Mouse (Mus musculus): Measurements from ENCODE around the gene Cenpf. TPM values are rescaled to one million over a fixed set of nuclear protein-coding genes. Genes with fewer than 3 reads are reported as not detected.

Gene Cenpf
- 1 to 10 TPM; 3.0 to 4.0 TPM for total RNA-seq (2021)
- long read RNA-seq, experiment 1, partial matches to known transcripts, result 0 of 6 reads
- long read RNA-seq, experiment 1, other reads (novel, unspliced or antisense), result 6 of 6 reads
- long read RNA-seq, experiment 2, full-length matches to known transcripts, result 1 of 15 reads
- long read RNA-seq, experiment 2, partial matches to known transcripts, result 0 of 15 reads
- long read RNA-seq, experiment 2, other reads (novel, unspliced or antisense), result 14 of 15 reads

DNA sequence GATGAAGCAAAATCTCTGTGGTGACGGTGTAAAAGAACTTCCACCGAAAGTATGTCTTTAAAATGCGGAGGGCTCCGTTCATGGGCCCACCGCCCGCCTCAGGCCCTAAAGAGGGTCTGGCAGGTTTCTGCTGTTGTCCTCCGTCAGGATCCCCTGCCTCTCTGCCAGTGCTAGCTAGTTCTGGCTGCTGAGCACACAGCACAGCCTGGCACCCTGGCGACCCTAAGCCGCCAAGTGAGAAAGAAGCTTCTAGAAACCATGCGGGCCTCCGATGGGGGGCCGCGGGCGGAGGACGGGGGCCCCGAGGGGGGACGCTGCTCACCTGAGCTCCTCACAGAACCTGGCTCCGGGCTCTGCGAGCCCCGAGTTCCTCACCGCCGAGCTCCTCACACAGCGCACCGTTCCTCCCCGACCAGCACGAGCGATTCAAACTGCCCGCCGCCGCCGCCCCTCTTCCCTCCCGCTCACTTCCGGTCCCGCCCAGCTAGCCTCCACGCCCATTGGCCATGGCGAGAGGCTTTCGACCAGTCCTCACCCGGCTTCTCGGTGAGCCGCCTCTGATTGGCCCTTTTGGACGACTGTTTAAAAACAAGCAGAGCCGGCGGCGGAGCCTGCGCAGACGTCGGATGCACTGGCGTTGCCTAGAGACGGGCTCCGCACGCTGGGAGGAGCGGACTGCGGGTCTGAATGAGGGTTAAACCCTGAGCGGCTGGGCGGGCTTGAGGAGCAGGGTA is at the start of gene Cenpf:
TSS of gene Cenpf (minus strand) at position 433 of the 734 bp plus-strand sequence.
- DNase-seq (ENCODE audit: low spot score in 2 of 2), result peak; percentile 92 to 98

DNA sequence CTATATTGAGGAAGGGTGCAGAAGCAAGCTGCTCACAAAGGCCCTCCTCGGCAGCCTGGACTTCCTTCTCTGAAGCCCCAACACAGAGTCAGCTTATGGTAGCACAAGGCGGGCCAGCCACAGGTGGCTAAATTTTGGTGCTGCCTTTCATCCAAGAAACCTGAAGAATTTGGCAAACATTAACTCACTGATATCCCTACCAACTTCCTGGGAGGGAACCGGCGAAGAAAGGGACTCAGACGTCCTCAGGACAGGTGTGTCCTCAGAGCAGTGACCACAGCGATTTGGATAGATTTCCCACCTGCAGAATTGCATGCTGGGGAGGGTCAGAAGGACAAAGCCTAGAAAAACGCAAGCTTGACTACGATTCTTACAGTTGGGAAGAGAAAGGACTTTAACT is 44.3 kb upstream of the Cenpf start:
- no peak for DNase-seq (ENCODE audit: low spot score in 2 of 2)

DNA sequence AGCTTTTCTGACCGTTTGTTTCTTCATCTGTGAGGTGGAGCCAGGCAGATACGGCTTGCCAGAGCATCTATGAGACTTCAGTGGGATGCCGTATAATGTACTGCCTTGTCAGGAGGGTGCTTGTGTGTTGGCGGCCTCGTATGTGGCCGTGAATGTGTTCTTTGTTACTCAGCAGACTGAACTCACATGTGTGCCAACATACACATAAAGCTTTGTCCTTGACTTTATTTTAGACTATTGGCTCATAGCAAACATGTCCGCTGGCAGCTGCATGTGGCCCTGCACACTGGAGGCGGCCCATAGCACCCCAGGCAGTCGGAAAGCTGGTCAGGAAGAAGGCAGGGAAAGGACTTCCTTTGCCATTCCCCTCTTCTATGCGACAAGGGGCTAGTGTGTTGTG is 43.8 kb upstream of the Cenpf start:
- no peak for DNase-seq (ENCODE audit: low spot score in 2 of 2)

DNA sequence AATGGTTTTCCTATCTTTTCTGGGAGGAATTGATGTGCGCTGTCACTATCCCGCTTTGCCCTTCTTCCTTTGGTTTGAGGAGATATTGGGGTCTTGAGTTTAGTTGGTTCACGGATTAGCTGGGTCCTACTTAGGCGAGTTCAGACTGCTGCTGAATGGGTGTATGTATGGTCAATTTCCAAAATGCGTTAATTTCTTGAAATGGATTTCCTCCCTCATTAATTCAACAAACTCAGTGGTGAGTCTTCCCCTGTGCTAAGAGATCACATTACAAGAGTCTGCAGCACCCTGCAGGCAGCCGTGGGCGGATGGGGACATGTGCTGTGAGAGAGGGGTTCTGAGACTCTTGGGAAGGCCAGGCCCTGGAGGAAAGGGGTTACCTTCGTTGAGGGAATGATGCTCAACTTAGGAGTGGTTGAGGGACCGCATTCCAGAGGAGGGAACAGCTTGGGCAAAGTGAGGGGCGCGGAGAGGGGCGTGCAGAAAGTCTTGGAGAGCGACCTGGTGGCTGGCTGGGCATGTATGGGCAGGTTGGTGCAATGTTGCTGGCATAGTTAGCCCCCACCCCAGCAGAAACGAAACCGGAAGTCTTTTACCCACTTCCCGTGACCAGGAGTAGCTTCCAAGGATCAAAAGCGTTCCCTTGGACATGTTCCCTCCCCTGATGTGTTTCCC is 41.4 kb upstream of the Cenpf start:
- no peak for DNase-seq (ENCODE audit: low spot score in 2 of 2)

DNA sequence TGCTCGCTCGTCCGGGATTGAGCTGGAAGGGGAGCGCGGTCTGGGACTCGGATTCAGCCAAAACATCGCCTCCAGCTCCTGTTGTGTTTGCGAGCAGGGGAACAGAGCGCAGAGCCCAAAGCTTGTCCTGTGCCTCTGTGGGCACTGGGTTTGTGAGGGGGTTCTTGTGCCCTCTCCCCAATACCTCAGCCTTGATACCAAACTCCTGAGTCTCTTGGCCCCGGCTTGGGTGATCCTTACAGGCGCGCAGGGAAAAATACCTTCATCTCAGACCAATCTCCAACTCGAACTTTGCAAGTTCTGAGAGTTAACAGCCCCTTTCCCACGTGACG is 40.9 kb upstream of the Cenpf start:
- no peak for DNase-seq (ENCODE audit: low spot score in 2 of 2)

DNA sequence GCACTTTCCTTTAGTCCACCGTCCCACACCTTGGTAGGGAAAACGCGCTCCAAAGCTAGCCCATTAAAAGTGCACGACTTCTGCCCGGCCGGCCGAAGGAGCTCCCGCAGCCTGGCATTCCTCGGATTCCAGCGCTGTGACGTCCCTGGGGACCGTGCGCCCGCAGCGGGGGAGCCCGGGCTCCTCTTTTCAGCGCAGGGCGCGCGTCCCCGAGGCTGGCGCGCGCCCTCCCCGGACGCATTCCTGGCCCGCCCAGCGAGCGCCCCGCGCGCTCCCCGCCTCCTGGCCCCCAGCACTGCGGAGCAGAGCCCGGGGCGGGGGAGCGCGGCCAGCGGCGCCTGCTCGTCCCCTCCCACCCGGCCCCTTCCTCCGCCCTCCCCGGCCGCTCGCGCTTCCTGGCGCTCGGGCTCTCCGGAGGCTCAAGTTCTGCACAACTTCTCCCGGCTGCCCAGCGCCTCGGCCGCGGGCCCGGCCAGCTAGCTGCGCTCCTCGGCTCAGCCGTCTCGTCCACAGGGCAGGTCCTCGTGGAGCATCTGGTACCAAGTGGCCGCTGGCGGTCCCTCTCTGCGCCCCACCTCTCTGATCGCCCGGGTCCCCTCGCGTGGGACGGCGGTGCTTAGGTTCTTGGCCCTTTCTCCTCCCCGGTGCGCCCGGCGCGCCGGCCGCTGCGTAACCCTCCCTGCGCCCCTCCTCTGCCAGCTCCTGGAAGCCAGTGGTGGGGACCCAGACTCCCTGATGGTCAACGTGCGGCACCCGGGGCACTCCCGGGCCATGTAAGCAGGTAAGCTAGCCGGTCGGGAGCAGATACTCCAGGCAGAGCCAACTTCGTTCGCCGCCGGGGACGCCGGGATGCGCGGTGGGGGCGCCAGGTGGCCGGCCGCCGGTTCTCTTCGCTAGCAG is 40.2 kb upstream of the Cenpf start, which contains the start of gene Ptpn14:
TSS of gene Ptpn14 (plus strand) at position 385 of the 900 bp plus-strand sequence.
- DNase-seq (ENCODE audit: low spot score in 2 of 2), result peak in 1 of 2 experiments; percentile 29

DNA sequence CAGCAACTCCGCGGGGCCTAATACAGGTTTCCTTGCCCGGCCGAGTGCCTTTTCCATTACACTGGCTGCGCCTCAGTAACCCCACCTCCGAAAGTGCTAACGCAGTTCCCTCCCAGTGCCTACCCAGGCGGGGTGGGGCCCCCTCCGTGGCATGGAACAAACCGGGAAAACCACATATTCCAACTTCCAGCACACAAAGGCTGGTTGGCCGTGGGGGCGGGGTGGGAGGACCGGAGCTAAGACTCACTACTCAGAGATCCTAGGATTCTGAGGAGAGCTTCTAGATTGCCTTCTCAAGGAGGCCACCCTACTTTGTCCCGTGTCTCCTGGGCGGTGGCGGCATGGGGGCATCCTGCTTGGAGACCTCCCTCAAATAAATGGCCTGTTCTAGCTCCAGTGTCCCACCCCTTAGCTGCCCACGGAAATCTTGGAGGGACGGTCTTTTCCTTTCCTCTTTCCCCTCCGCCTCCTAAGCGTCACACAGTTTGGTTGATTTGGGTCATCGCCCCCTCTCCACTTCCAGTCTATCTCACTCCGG is 39.5 kb upstream of the Cenpf start:
- DNase-seq (ENCODE audit: low spot score in 2 of 2), result no peak

DNA sequence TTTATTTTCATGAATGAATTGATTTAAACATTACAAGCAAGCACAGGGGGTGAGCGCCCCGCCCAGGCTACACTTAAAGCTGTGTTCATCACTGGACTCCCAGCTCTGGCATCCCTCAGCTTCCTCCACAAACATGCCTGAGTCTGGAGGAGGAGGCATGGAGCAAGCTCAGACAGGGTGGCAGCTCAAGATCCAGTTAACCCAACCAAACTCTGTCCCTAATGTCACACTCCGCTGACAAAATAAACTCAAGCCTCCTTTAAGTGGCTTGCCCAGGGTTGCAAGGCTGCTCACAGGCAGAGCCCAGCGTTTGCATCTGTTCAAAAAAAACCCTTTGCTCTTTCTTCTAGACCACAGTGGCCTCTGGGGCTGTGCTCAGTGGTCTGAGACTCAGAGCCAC is 38.2 kb upstream of the Cenpf start:
- DNase-seq (ENCODE audit: low spot score in 2 of 2), result no peak

DNA sequence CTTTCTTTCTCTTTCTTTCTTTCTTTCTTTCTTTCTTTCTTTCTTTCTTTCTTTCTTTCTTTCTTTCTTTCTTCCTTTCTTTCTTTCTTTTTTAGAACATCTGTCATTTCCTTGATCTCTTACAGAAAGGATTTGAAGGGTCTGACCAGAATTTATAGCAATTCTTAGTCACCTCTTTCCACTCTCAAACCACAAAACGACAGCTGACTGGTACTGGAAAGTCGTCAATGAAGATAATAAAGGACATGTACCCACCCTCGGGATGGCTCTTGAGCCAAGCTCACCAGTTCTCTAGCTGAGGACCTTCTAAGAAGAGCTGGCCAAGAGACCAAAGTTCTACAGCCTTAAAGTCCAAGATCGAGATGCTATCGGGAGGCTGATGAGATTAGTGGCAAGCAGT is 30.7 kb upstream of the Cenpf start:
- no peak for DNase-seq (ENCODE audit: low spot score in 2 of 2)

DNA sequence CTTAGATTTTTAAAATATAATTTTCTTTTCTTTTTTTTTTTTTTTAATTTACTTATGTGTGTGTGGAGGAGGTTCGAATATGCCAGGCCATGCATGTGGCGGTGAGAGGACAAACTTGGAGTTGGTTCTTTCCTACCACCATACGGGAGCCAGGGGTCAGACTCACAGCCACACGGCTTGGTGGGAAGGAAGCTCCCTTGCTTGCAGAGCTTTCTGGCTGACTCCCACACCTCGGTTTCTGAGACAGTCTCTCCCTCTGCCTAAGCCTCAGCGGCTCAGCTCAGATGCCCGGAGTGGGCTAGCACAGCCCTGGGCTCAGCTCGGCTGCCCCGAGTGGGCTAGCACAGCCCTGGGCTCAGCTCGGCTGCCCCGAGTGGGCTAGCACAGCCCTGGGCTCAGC is 29.7 kb upstream of the Cenpf start:
- DNase-seq (ENCODE audit: low spot score in 2 of 2), result no peak

DNA sequence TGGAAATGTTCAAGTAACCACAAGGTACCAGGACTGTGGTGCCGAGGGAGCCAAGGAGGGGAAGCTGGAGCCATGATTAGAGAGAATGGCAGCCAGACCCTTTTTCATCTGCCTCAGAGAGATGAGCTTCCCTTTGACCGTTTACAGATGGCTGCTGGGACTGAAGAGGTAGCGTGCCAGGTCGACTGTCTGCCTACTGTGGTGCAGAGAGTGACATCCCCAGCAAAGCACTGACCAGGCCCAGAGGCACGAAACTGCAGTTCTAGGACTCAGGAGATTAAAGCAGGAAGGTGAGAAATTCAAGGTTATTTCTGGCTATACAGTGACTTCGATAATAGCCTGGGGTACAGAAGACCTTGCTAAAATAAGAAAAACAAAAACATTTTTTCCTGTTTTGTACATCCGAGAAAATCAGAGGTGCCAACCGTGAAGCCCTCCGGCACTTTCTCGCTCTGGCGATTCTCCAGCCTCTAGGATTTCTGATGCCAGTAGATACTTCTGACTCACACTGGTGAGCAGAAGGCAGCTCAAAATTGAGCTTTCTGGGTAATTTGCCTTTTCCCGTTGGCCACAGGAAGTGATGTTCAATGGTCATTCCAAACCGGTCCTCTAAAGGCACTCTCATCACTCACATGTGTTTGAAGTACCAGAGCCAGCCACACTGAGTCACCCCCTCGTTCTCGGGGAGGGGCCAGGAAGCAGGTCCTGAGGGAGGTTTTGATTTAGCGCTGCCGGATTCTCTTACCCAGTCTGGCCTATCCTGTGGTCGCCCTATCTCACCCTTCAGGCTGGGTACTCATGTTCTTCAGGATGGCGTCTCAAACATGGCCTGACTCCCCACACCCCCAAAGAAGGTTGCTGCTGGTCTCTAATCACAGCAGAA is 28.3 kb upstream of the Cenpf start:
- peak in 1 of 2 experiments; percentile 15 for DNase-seq (ENCODE audit: low spot score in 2 of 2)

DNA sequence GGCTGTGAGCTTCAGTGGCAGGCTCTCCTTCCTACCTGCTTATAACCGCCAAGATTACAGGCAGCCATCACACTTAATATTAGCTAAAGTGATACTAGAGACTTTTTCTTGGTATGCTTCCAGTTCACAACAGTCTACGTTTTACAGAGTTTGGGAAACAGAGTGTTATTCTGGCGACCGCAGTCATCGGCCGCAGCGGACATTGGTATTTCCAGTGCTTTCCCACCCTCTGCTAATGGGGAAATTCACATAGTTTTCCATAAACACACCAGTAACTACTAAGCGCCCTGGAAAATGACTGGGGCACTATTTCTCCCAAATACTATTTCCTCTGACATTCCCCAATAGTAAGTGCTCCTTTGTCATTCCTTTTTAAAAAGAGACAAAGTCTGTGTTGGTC is 21.1 kb upstream of the Cenpf start:
- no peak for DNase-seq (ENCODE audit: low spot score in 2 of 2)

DNA sequence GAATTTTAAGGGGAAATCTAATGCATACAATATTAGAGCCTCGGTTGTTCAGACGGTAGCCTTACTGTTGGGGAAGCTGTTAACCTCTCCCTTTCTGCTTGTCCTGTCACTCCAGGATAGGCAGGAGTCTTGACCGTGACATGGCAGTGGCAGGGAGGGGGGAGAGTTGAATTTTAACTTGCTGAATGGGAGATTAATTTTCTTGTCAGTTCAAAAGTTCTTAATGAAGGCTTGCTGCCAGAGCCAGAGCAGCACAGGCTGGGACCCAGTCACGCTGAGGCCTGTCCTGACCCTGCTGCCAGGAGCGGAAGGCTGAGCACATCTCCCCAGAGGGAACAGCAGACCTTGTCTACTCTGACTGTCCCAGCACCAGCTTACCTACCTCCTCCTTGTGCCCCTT is 19.5 kb upstream of the Cenpf start:
- DNase-seq (ENCODE audit: low spot score in 2 of 2), result no peak

DNA sequence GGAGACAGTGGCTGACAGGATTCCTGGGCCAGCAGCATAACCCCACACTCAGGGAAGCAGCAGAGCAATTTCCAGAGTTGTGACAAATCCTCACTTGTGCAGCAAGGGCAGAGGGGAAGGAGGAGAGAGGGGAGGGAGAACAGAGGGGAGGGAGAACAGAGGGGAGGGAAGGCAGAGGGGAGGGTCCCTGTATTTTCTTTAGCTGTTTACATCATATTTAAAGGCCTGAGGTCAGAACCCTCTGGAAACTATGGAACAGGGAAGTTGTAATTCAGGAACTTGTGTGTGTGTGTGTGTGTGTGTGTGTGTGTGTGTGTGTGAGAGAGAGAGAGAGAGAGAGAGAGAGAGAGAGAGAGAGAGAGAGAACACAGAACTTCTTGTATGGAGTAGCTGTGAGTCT is 19.1 kb upstream of the Cenpf start:
- DNase-seq (ENCODE audit: low spot score in 2 of 2), result no peak

DNA sequence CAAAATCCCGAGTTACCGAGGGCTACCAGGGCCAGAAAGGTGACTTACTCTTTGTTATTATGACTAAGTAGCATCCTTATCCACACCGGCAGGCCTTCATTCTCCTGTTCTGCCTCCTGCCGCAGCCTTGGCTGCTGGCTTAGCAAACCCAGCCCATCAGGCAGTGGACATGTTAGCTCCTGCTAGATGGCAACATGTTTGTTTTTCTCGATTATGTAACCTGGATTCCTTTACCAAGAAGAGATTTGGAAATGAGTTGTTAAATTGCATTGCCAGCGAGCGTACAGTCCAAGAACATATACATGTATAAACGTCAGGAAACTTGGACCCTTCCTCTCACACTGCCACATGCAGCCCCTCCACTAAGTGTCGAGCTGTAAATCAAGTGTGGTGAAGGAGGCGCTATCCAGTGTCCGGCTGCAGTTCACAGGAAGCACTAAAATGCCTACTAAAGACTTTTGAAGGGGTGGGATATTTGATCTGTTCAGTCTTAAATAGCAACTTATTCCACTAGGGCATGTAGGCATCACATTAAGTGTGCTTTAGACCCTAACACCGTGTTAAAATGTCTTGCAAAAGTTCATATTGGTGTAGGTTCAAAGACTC is 18.3 kb upstream of the Cenpf start:
- no peak for DNase-seq (ENCODE audit: low spot score in 2 of 2)

DNA sequence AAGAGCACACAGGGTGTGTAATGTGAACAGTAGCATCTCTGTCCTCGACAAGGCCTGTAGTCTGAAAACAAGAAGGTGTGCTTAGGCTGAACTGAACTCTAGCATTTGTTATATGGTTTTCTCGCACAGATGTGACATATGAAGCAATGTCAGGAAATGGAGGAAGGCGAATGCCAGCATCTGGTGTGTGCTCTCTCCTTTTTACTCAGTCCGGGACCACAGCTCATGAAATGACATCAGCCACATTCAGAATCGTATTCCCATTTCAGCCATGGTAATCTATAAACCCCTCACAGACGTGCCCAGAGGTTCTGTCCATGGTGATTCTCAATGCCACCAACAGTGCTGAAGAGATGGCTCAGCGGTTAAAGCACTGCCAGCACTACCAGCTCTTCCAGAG is 15.7 kb upstream of the Cenpf start:
- no peak for DNase-seq (ENCODE audit: low spot score in 2 of 2)

DNA sequence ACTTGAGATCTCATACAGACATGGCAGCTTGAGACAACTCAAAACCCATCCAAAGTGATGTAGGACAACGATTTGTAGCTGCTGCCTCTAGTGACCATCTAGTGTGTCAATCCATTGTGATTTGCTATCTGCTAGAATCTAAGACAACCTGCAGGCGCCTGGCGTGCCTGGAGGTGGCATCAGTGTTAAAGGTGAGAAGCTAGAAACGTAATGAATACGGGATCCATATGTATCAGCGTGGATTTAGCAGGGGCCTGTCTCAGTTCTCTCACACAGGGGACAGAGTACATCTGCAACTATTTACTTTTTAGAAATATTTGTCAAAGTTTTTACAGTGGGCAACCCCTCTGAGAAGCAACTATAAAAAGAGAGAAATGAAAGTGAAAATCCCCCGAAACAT is 15.3 kb upstream of the Cenpf start:
- DNase-seq (ENCODE audit: low spot score in 2 of 2), result no peak

DNA sequence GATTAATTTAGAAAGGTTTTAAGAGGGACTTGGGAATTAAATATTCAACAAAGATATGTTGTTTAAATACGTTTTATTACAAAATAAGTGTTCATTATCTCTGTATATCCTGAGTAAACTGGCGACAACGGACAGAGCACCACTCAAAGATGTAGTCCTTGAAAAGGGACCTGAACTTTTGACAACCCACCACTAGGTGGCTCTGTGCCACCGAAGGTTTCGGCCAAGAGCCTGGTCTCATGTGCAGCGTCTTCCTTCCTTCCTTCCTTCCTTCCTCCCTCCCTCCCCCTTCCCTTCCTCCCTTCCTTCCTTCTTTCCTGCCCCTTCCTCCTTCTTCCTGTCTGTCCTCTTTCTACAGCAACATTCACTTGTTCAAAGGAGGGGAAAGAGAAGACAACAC is 13.1 kb upstream of the Cenpf start:
- DNase-seq (ENCODE audit: low spot score in 2 of 2), result peak; percentile 59 to 73

DNA sequence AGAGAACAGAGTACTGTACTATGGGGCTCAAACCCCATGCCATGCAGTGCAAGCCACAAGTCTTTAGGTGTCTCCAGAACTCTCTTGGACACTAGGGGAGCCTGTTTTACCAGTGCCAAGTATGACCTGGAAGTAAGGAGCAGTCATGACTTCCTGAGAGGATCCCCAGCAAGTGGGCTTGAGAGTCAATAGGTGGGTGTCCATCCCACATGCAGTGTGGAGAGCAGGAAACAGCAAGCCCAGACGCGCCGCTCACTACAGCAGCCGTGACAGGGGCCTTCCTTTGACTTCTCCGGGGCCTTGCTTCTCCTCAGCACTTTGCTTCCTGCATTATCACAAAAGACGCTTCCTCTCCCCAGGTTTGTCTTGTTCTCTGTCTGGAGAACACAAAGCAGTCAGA is 12.3 kb upstream of the Cenpf start:
- no peak for DNase-seq (ENCODE audit: low spot score in 2 of 2)

DNA sequence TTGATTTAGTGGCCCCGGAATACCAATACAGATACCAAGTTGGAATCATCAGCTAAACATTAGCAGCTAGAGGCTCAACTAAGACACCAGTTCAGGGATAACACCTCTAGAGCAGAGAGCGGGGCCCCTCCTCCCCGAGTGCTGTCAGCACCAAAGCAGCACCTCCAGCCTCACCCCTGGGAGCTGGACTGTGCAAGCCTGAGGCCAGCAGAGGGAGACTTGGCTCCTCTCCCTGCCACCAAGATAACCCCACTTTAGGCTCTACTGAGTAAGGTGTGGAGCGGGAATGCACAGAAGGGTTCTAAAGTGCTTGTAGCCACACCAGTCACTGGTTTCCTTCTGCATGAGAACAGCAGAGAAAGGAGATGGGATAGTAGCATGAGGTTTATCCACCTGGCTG is 10.5 kb upstream of the Cenpf start:
- no peak for DNase-seq (ENCODE audit: low spot score in 2 of 2)

All from layer of hippocampus, postnatal 14 days (tissue).